Mouse (Mus musculus) embryonic stem cell, embryonic (primary cell): ENCODE results near the gene Nptxr.

Experiments
- CTCF ChIA-PET, 4 experiments: fragments of 300-600 bp in 2 of 4; fragments of 350-600 bp in 2 of 4; sonication (Branson Sonifier 250); formaldehyde crosslinking; loops; one replicate each; lab custom pipeline; 2022; ENCODE audit warnings: inconsistent platforms in 2 of 4; lab: Charles Lee
- POLR2A ChIA-PET, 4 experiments: fragments of 300-600 bp in 2 of 4; fragments of 350-600 bp in 2 of 4; sonication (Branson Sonifier 250); formaldehyde crosslinking; loops; one replicate each; lab custom pipeline; 2022; ENCODE audit warnings: antibody characterized with exemption in 4 of 4, inconsistent platforms in 1 of 4; lab: Charles Lee

Gene Nptxr

GRCm38 (mm10) chr15:79827778-79828210 is 23.2 kb upstream of the Nptxr start:
- POLR2A ChIA-PET: interaction anchor here in 2 of 4 experiments (0.9 to 19.4 kb wide), 14 partner anchors 9 to 248 kb away, joined by 3 to 293 read pairs (median 4); partner anchors contain the start of gene Cbx7 (in 1 of the 2)
- CTCF ChIA-PET: interaction anchor here in 3 of 4 experiments (0.6 to 1.7 kb wide), 5 partner anchors 12 to 38 kb away, joined by 3 to 6 read pairs (median 4); no protein-coding TSS in a partner anchor

DNA sequence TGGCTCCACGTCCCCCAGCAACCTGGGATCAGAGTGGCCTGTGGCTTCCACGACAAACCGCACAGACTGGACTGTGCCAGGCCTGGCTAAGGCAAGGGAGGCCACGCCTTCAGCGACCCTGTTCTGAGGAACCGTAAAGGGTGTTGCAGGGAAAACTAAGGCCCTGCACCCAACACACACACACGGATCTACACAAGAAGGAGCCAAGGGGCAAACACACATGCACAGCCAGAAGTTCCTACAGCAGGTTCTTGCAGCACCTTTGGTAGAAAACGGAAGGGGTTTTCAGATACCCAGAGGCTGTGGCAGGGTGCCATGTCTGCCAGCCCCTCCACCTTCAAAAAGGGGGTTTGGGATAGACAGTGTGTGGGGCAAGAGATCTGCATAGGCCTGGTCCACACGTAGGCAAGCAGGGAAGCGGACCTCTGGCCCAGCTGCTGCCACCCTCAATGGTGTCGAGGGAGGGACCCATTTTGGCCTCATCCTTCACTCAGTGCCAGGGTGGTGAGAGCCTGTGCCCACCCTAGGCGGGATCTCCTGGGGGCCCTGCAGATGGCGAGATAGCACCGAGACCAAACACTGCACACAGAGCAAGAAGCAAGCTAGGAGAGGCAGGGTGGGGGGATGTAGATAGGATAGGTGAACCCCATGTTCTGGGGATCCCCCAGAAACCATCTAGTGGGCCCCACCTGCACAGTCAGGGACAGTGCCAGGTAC is 22.7 kb upstream of the Nptxr start:
- ChIA-PET POLR2A (interaction anchor here in 2 of 4 experiments (0.9 to 19.4 kb wide), 11 partner anchors 11 to 144 kb away, joined by 3 to 293 read pairs (median 5); partner anchors contain the start of gene Cbx7 (in 1 of the 2)), CTCF (interaction anchor here in 1 of 4 experiments (1.1 kb wide), 1 partner anchor 20 kb away, joined by 3 read pairs; no protein-coding TSS in a partner anchor)

DNA sequence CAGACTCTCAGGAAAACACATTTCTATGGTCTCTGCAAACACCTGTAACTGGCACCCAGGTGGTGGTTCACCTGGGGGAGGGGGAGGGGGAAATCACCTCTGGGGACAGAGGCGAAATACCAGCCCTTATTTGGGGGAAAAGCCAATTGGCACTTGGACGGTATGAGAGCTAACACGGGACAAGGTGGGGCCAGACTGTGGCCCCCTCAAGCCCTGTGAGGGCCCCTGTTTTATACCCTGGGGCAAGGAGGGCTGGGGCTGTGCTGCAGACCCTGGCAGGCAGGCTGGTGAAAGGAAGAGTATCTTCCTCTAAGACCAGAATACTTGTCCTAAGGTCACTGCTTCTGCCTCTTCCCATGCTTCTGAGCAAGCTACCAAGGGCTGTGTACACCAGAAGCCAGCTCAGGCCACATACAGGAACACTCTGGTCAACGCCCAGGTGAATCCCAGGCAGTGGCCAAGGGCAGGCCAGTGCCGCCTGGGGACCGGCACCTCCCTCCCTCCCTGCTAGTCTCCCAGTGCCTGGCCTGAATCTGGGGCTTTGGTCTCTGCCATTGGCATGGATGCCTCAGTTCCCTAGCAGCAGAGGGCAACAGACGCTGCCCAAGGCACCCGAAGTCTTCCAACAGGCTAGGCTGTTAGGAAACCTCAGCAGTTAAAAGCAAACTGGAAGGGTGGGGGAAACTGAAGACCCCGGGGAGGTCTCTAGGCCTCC is 21.8 kb upstream of the Nptxr start:
- ChIA-PET CTCF (interaction anchor here in 3 of 4 experiments (0.5 to 3.7 kb wide), 8 partner anchors 7 to 1681 kb away, joined by 3 to 13 read pairs (median 4); partner anchors contain the start of genes Cbx6 (in 1 of the 3), Gtpbp1 (in 1 of the 3) and Npcd (in 1 of the 3)), POLR2A (interaction anchor here (0.5 to 19.4 kb wide), 26 partner anchors 8 to 280 kb away, joined by 3 to 293 read pairs (median 4); partner anchors contain the start of genes Cbx6 (in 1 of the 4), Cbx7 (in 1 of the 4), Ddx17 (in 1 of the 4) and Npcd (in 1 of the 4))

DNA sequence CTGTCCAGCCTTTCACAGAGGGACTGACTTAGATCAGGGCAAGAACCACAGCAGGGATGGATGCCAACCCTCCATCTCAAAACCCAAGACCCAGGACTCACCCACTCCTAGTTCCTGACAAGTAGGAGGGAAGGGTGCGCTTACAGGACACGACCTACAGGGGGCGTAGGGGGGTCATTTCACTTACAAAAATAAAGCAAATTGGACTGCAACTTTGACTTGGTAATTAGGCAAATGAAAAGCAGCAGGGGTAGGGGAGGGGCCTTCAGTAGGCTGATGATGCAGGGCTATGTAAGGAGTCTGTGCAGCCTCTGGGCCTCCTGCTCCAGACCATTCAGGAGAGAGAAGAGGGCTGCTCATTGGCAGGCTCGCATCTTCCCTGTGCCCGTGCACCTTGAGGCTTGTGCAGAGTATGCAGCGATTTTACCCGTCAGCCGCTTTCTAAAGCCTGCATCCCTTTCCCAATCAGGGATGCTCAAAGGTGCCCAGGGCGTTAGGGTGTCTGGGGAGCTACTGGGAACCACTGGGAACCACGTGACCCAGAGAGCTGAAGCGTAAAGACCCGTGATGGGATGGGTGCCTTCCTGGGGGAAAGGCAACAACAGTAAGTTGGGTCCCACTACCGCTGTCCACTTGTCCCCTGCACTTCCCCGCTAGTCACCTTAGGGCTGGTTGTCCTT is 20.7 kb upstream of the Nptxr start:
- ChIA-PET CTCF (interaction anchor here (0.5 to 3.7 kb wide), 29 partner anchors 9 to 695 kb away, joined by 3 to 13 read pairs (median 4); partner anchors contain the start of genes Apobec3 (in 1 of the 4), Cbx6 (in 1 of the 4), Gtpbp1 (in 1 of the 4) and Npcd (in 1 of the 4)), POLR2A (interaction anchor here in 3 of 4 experiments (0.6 to 19.4 kb wide), 32 partner anchors 8 to 258 kb away, joined by 3 to 293 read pairs (median 4); partner anchors contain the start of genes Cbx6 (in 2 of the 3), Npcd (in 2 of the 3), Cbx7 (in 1 of the 3) and Nptxr (in 1 of the 3))

- ChIA-PET CTCF (interaction anchor here (0.6 to 3.7 kb wide), 32 partner anchors 9 to 248 kb away, joined by 3 to 17 read pairs (median 4); partner anchors contain the start of genes Cbx6 (in 2 of the 4), Npcd (in 2 of the 4), Apobec3 (in 1 of the 4) and Tomm22 (in 1 of the 4)), POLR2A (interaction anchor here (0.5 to 19.4 kb wide), 43 partner anchors 8 to 1013 kb away, joined by 3 to 293 read pairs (median 4); partner anchors contain the start of genes Cbx6 (in 2 of the 4), Cbx7 (in 2 of the 4), Npcd (in 2 of the 4) and Nptxr (in 2 of the 4))
Measured at GRCm38 (mm10) chr15:79823588-79824280, 19.2 kb upstream of the Nptxr start.

GRCm38 (mm10) chr15:79822265-79823199 is 18.0 kb upstream of the Nptxr start:
- ChIA-PET POLR2A (interaction anchor here in 3 of 4 experiments (1.0 to 19.4 kb wide), 8 partner anchors 10 to 259 kb away, joined by 3 to 293 read pairs (median 4); partner anchors contain the start of genes Cbx6 (in 1 of the 3) and Npcd (in 1 of the 3)), CTCF (interaction anchor here in 1 of 4 experiments (0.5 to 3.7 kb wide), 6 partner anchors 9 to 683 kb away, joined by 3 to 17 read pairs (median 6); partner anchors contain the start of genes Cbx6 and Npcd)

- POLR2A ChIA-PET: interaction anchor here in 3 of 4 experiments (0.5 to 4.0 kb wide), 13 partner anchors 10 to 125 kb away, joined by 3 to 23 read pairs (median 4); no protein-coding TSS in a partner anchor
- CTCF ChIA-PET: interaction anchor here in 1 of 4 experiments (0.6 to 1.5 kb wide), 3 partner anchors 14 to 539 kb away, joined by 3 to 8 read pairs (median 4); no protein-coding TSS in a partner anchor
Measured at GRCm38 (mm10) chr15:79818325-79818724, 13.8 kb upstream of the Nptxr start.

- POLR2A ChIA-PET: interaction anchor here in 2 of 4 experiments (1.2 to 2.5 kb wide), 9 partner anchors 9 to 262 kb away, joined by 3 to 6 read pairs (median 4); partner anchors contain the start of gene Nptxr (in 1 of the 2)
Measured at GRCm38 (mm10) chr15:79813666-79814258, 9.2 kb upstream of the Nptxr start.

DNA sequence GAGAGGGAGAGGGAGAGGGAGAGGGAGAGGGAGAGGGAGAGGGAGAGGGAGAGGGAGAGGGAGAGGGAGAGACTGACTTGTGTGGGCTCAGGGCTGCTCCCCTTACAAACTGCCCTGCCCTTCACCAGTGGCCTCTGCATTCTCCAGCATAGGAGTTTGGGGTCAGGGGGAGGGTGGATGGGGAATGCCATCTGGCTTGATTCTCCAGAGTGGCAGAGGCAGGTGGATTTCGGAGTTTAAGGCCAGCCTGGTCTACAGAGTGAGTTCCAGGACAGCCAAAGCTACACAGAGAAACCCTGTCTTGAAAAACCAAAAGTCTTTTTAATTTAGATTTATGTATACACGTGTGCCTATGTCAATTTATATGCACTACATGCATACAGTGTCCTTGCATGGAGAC is 8.3 kb upstream of the Nptxr start:
- ChIA-PET CTCF (interaction anchor here in 1 of 4 experiments (1.0 kb wide), 1 partner anchor 10 kb away, joined by 3 read pairs; no protein-coding TSS in a partner anchor), POLR2A (interaction anchor here in 2 of 4 experiments (1.6 to 2.5 kb wide), 3 partner anchors 8 to 263 kb away, joined by 3 to 6 read pairs (median 4); partner anchors contain the start of gene Nptxr (in 1 of the 2))

More at GRCm38 (mm10) chr15:79813666-79814258, 9.2 kb upstream of the Nptxr start:
- CTCF ChIA-PET: interaction anchor here in 2 of 4 experiments (0.7 to 1.5 kb wide), 4 partner anchors 9 to 61 kb away, joined by 3 to 4 read pairs (median 4); no protein-coding TSS in a partner anchor

GRCm38 (mm10) chr15:79810997-79811396 is 6.4 kb upstream of the Nptxr start:
- CTCF ChIA-PET: interaction anchor here in 1 of 4 experiments (1.5 kb wide), 1 partner anchor 13 kb away, joined by 3 read pairs; no protein-coding TSS in a partner anchor
- POLR2A ChIA-PET: interaction anchor here in 2 of 4 experiments (0.6 to 1.8 kb wide), 7 partner anchors 19 to 1025 kb away, joined by 3 to 4 read pairs (median 3); no protein-coding TSS in a partner anchor

DNA sequence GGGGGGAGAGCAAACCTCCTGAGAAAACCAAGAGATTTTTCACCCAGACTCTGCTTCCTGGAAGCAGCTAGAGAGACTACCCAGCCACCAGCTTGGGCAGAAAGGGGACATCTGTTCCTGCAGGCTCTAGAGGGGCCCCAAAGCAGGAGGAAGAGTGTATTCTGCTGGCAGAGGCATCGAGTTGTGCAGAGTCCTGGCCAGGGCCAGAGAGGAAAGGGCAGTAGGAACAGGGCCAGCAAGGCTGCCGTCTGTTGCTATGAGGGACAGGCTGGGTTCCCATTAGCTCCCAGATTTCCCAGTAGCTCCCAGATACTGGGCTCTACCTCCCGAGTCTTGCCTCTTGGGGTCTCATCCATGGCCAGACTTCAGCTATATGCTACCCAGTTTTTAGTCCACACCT is 5.5 kb upstream of the Nptxr start:
- CTCF ChIA-PET: no interaction called here
- POLR2A ChIA-PET: interaction anchor here in 2 of 4 experiments (0.7 to 1.8 kb wide), 4 partner anchors 14 to 33 kb away, joined by 3 to 4 read pairs (median 3); no protein-coding TSS in a partner anchor

- ChIA-PET CTCF (interaction anchor here (0.5 to 2.1 kb wide), 23 partner anchors 8 to 742 kb away, joined by 3 to 12 read pairs (median 3); partner anchors contain the start of gene Apobec3 (in 1 of the 4)), POLR2A (interaction anchor here in 2 of 4 experiments (0.6 to 1.5 kb wide), 10 partner anchors 10 to 264 kb away, joined by 3 to 5 read pairs (median 4); partner anchors contain the start of gene Cbx7 (in 1 of the 2))
Measured at GRCm38 (mm10) chr15:79808658-79809057, 4.1 kb upstream of the Nptxr start.

DNA sequence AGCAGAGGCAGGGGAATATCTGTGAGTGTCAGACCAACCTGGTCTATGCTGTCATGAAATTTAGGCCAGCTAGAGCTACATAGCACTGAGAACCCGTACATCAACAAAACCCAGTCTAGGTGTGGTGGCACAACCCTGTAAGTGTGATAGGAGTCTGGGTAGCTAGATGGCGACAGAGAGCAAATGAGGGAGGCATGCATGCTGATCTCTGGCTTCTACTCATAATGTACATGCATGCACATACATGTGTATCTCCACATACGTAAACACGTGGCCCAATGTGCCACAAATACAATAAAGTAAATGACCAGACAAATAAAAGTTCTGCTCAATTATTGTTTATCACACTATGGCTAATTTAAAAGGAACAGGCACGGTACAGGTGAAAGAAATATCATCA is 3.5 kb upstream of the Nptxr start:
- ChIA-PET CTCF (interaction anchor here (0.5 to 2.1 kb wide), 28 partner anchors 8 to 1826 kb away, joined by 3 to 12 read pairs (median 3); partner anchors contain the start of gene Apobec3 (in 1 of the 4)), POLR2A (interaction anchor here in 2 of 4 experiments (0.6 to 1.5 kb wide), 12 partner anchors 10 to 265 kb away, joined by 3 to 5 read pairs (median 4); partner anchors contain the start of gene Cbx7 (in 1 of the 2))

DNA sequence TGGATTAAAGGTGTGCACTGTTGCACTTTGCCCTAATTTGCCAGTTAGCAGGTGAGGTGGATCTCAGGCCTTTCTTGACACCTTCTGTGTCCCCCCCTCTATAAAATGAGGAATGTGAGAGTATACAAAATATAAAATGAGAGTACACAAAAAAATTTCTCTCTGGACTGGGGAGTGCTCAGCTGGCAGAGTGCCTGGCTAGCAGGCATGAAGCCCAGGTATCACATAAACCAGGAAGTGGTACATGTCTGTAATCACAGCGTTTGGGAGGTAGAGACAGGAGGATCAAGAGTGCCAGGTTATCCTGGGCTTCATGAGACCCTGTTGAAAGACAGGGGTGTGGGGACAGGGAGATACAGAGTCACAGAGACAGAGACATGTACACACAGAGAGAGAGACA is 2.5 kb upstream of the Nptxr start:
- ChIA-PET POLR2A (interaction anchor here in 2 of 4 experiments (0.8 to 1.5 kb wide), 4 partner anchors 21 to 266 kb away, joined by 3 to 5 read pairs (median 3); partner anchors contain the start of gene Apobec3 (in 1 of the 2)), CTCF (interaction anchor here in 1 of 4 experiments (1.1 to 2.1 kb wide), 6 partner anchors 13 to 108 kb away, joined by 3 to 12 read pairs (median 7); no protein-coding TSS in a partner anchor)
